Mouse (Mus musculus) c-Kit-positive CD71-positive TER-119-positive erythroid progenitor cells, embryonic 14.5 days (primary cell): ENCODE data around the gene Ddx23.

Experiments
- DNase-seq: peaks from one replicate; pipeline ENCODE4 v3.0.0-alpha.2; 2013; ENCODE audit warnings: low spot score

The Ddx23 gene

GRCm38 (mm10) chr15:98608058-98608783 is 54.5 kb downstream of the Ddx23 start:
- no peak for DNase-seq

- no peak for DNase-seq
Observed at GRCm38 (mm10) chr15:98607557-98607956, 55.1 kb downstream of the Ddx23 start.

- DNase-seq = no peak
Observed at GRCm38 (mm10) chr15:98606739-98607138, 56.0 kb downstream of the Ddx23 start.

- peak; percentile 84 for DNase-seq
Observed at GRCm38 (mm10) chr15:98606051-98606536, 56.6 kb downstream of the Ddx23 start.

- DNase-seq = no peak
Observed at GRCm38 (mm10) chr15:98604041-98604575, 58.6 kb downstream of the Ddx23 start.

- no peak for DNase-seq
Observed at GRCm38 (mm10) chr15:98602921-98603458, 59.7 kb downstream of the Ddx23 start.

- peak; percentile 63 for DNase-seq
Observed at GRCm38 (mm10) chr15:98602191-98602881, 60.4 kb downstream of the Ddx23 start.

GRCm38 (mm10) chr15:98601832-98602190 is 60.9 kb downstream of the Ddx23 start:
- no peak for DNase-seq

GRCm38 (mm10) chr15:98600036-98600709 is 62.5 kb downstream of the Ddx23 start:
- no peak for DNase-seq

- DNase-seq = no peak
Observed at GRCm38 (mm10) chr15:98596609-98597008, 66.1 kb downstream of the Ddx23 start.
